Mouse (Mus musculus) liver, embryonic 13.5 days (tissue): ENCODE data around the gene Atp2a3. TPM values are rescaled to one million over a fixed set of nuclear protein-coding genes. Genes with fewer than 3 reads are reported as not detected.

ENCODE experiments used
- ATAC-seq: fragments of 200-750 bp; cut with Nextera tagmentation; 2 replicates; pipeline ENCODE4 v1.8.0; 2017; ENCODE audit warnings: low read depth, mild to moderate bottlenecking, moderate number of reproducible peaks, moderate library complexity
- DNase-seq: peaks from one replicate; pipeline ENCODE4 v3.0.0; 2022
- H3K27ac ChIP-seq: fragments of 300-500 bp; sonication (generic); 2 replicates; pipeline ENCODE4 v1.5.1; 2015; ENCODE audit warnings: moderate library complexity, mild to moderate bottlenecking, inconsistent platforms
- H3K27me3 ChIP-seq: fragments of 300-500 bp; sonication (generic); 2 replicates; pipeline ENCODE4 v1.6.1; 2015; ENCODE audit warnings: mild to moderate bottlenecking, inconsistent platforms
- H3K36me3 ChIP-seq: fragments of 300-500 bp; sonication (generic); 2 replicates; pipeline ENCODE4 v1.6.1; 2015; ENCODE audit warnings: mild to moderate bottlenecking, inconsistent platforms
- H3K4me1 ChIP-seq: fragments of 300-500 bp; sonication (generic); replicated peaks from 2 replicates; pipeline ENCODE4 v1.6.1; 2015; ENCODE audit warnings: inconsistent platforms
- H3K4me2 ChIP-seq: fragments of 300-500 bp; sonication (generic); 2 replicates; pipeline ENCODE4 v1.6.1; 2015; ENCODE audit warnings: inconsistent platforms, mild to moderate bottlenecking, moderate library complexity
- H3K4me3 ChIP-seq: fragments of 300-500 bp; sonication (generic); replicated peaks from 2 replicates; pipeline ENCODE4 v1.5.1; 2015; ENCODE audit warnings: mild to moderate bottlenecking, inconsistent platforms
- H3K9ac ChIP-seq: fragments of 300-500 bp; sonication (generic); 2 replicates; pipeline ENCODE4 v1.6.1; 2015; ENCODE audit warnings: mild to moderate bottlenecking, inconsistent platforms
- H3K9me3 ChIP-seq: fragments of 300-500 bp; sonication (generic); replicated peaks from 2 replicates; pipeline ENCODE4 v1.6.1; 2016; ENCODE audit warnings: inconsistent platforms
- WGBS: fragments of 180-500 bp; shearing (Covaris S2); methylation state at CpG from one replicate; pipeline ENCODE4 v1.1.7; 2015; ENCODE audit not compliant: insufficient replicate concordance; 5-methylcytosine and 5-hydroxymethylcytosine counted together
- polyA plus RNA-seq: library from polyadenylated mRNA; unstranded; fragments of >200 nt; fragmentation: Nextera tagmentation; extraction: Ambion mirVana; gene quantifications from 2 replicates; pipeline ENCODE4 v1.2.1, GENCODE M21; 2015

The Atp2a3 gene
- 8.2 and 11.1 TPM in 2 replicates for polyA plus RNA-seq

GRCm38 (mm10) chr11:72961072-72961980 lies at the start of gene Atp2a3:
Atp2a3 (plus strand) TSS chr11:72961169.
- Histone ChIP-seq H3K4me1 (peaks cover 47% of the 10 kb centered on the region), H3K4me3 (peak within 1 kb of the TSS; percentile 58), H3K9ac (peak within 1 kb of the TSS; percentile 49), H3K36me3 (no peaks in the 10 kb centered on the region), H3K27ac (peak within 1 kb of the TSS; percentile 12; the same call in 1 of the 2 replicates), H3K4me2 (peak within 1 kb of the TSS; percentile 78), H3K27me3 (peaks cover 37% of the 10 kb centered on the region), H3K9me3 (no peaks in the 10 kb centered on the region)
- under 1% methylated on average over 69 of the region's 70 CpGs for WGBS
- DNase-seq, result peak; percentile 40
- peak; percentile 80 for ATAC-seq

GRCm38 (mm10) chr11:72917299-72917996 lies 43.5 kb upstream of the Atp2a3 start:
- no peaks in the 10 kb centered on the region for H3K9me3 ChIP-seq
- H3K4me2 ChIP-seq, result no peak overlapping the region
- no peak overlapping the region for H3K4me3 ChIP-seq
- no peak overlapping the region for H3K9ac ChIP-seq
- ATAC-seq (no peak), DNase-seq (no peak)
- H3K4me1 ChIP-seq, result no peaks in the 10 kb centered on the region
- no peaks in the 10 kb centered on the region for H3K27me3 ChIP-seq
- WGBS, result 71% methylated on average over 7 of the region's 7 CpGs
- peaks cover 80% of the 10 kb centered on the region for H3K36me3 ChIP-seq
- H3K27ac ChIP-seq, result no peak overlapping the region

- H3K27me3 ChIP-seq, result no peaks in the 10 kb centered on the region
- H3K4me2 ChIP-seq, result no peak overlapping the region
- H3K4me1 ChIP-seq, result peaks cover 4% of the 10 kb centered on the region; the same call in 1 of the 2 replicates
- no peak overlapping the region for H3K4me3 ChIP-seq
- H3K9ac ChIP-seq, result no peak overlapping the region
- H3K9me3 ChIP-seq, result no peaks in the 10 kb centered on the region
- no peak for DNase-seq
- no peak for ATAC-seq
- H3K36me3 ChIP-seq, result peaks cover 51% of the 10 kb centered on the region
- WGBS, result 22% methylated on average over 4 of the region's 4 CpGs
- H3K27ac ChIP-seq, result no peak overlapping the region
These were observed 37.9 kb upstream of the Atp2a3 start for GRCm38 (mm10) chr11:72923116-72923515.

DNA sequence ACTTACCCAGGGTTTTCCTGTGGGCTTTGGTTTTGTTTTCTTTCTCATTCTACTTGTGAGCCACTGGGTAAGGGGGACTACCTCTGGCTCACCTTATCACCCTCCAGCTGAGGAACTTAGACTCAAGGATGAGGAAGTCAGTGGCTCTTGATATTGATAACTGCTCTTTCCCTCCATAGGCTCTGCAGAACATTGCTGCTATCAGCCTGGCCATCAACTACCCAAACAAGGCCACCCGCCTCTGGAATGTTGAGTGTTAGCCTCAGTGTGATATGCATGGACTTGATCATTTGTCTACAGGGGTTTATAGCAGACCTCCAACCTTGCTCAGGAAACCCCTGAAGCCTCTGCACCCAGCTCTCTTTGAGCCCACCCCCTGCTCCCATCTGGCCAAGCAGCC lies 36.5 kb upstream of the Atp2a3 start:
- H3K4me3 ChIP-seq, result no peak overlapping the region
- H3K4me2 ChIP-seq, result no peak overlapping the region
- H3K9ac ChIP-seq, result no peak overlapping the region
- peaks cover 4% of the 10 kb centered on the region; the same call in 1 of the 2 replicates for H3K4me1 ChIP-seq
- H3K36me3 ChIP-seq, result peaks cover 42% of the 10 kb centered on the region
- H3K9me3 ChIP-seq, result no peaks in the 10 kb centered on the region
- no peak for DNase-seq
- no peak overlapping the region for H3K27ac ChIP-seq
- ATAC-seq, result no peak
- WGBS, result 20% methylated on average over 1 of the region's 1 CpGs
- H3K27me3 ChIP-seq, result no peaks in the 10 kb centered on the region

- Histone ChIP-seq H3K4me3 (no peak overlapping the region), H3K4me1 (peaks cover 4% of the 10 kb centered on the region; the same call in 1 of the 2 replicates), H3K4me2 (no peak overlapping the region), H3K9me3 (no peaks in the 10 kb centered on the region), H3K36me3 (peaks cover 41% of the 10 kb centered on the region), H3K27ac (no peak overlapping the region), H3K27me3 (no peaks in the 10 kb centered on the region), H3K9ac (no peak overlapping the region)
- WGBS, result 66% methylated on average over 2 of the region's 2 CpGs
- ATAC-seq (no peak), DNase-seq (no peak)
These were observed 35.9 kb upstream of the Atp2a3 start for GRCm38 (mm10) chr11:72925067-72925466.

DNA sequence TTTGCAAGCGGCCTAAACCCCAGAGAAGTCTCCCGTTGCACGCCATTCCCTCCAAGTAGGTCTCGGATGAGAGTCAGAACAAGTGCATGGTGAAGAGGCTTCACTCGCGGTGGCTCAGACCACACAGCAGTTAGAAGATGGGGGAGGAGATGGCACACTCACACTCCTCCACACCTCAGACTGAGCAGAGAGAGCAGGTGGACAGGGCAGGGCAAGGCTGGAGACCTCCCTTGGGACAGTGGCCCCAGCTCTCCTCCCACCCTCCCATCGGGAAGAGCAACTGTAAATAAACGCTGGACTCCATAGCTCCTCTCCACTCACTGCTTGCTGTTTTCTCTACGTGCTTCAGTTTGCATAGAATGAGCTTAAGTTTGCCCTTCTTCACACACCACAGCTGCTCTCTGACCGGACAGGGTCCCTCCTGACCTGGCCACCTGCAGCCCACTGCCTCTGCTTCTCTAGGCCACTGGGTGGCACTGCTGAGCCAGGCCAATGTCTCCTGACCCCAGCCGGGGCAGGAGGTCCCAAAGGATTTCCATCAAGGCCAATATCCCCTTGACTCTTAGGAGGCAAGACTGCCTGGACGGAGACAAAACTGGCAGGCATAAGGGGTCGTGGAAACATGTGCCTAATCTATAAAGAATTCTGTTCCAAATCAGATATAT lies 34.6 kb upstream of the Atp2a3 start:
- no peaks in the 10 kb centered on the region for H3K27me3 ChIP-seq
- peaks cover 29% of the 10 kb centered on the region for H3K36me3 ChIP-seq
- no peak overlapping the region for H3K4me3 ChIP-seq
- peak; percentile 19 for DNase-seq
- no peak overlapping the region for H3K27ac ChIP-seq
- 58% methylated on average over 13 of the region's 13 CpGs for WGBS
- H3K9ac ChIP-seq, result no peak overlapping the region
- H3K4me1 ChIP-seq, result peaks cover 4% of the 10 kb centered on the region; the same call in 1 of the 2 replicates
- ATAC-seq, result peak; percentile 57; the same call in 1 of the 2 replicates
- H3K4me2 ChIP-seq, result no peak overlapping the region
- no peaks in the 10 kb centered on the region for H3K9me3 ChIP-seq

DNA sequence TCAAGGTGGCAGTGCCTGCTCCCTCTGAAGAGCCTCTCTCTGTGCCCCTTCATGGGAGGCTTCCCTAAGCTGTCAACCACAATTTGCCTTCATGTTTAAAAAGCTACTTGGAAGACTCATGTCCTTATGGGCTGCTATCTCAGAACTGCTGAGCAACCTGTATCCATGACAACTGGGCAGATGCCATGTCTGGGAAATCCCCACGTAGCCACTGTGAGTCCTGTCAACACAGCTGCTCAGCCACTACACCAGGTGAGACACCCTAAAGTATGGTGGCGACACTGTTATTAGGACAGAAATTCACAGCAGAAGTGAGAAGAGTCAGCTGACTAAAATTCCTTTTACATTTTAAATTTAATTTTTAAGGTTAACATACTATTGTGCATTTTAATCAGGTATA lies 32.5 kb upstream of the Atp2a3 start:
- 56% methylated on average over 2 of the region's 2 CpGs for WGBS
- Histone ChIP-seq H3K36me3 (peaks cover 16% of the 10 kb centered on the region), H3K27ac (no peak overlapping the region), H3K27me3 (no peaks in the 10 kb centered on the region), H3K9ac (no peak overlapping the region), H3K4me3 (no peak overlapping the region), H3K9me3 (no peaks in the 10 kb centered on the region), H3K4me1 (peaks cover 4% of the 10 kb centered on the region; the same call in 1 of the 2 replicates), H3K4me2 (no peak overlapping the region)
- ATAC-seq (no peak), DNase-seq (no peak)

- 0 out of 2 replicates have a peak, but pooled peaks cover 4% of the 10 kb centered on the region for H3K27me3 ChIP-seq
- peak overlapping the region; percentile 46; the same call in 1 of the 2 replicates for H3K9ac ChIP-seq
- peak; percentile 42 for DNase-seq
- H3K4me3 ChIP-seq, result peak overlapping the region; percentile 60
- no peak overlapping the region for H3K27ac ChIP-seq
- H3K9me3 ChIP-seq, result no peaks in the 10 kb centered on the region
- peak; percentile 63 for ATAC-seq
- H3K36me3 ChIP-seq, result no peaks in the 10 kb centered on the region
- H3K4me1 ChIP-seq, result peaks cover 18% of the 10 kb centered on the region
- peak overlapping the region; percentile 57 for H3K4me2 ChIP-seq
- WGBS, result 23% methylated on average over 20 of the region's 20 CpGs
These were observed 20.5 kb upstream of the Atp2a3 start for GRCm38 (mm10) chr11:72940208-72941143.

- H3K27me3 ChIP-seq, result 0 out of 2 replicates have a peak, but pooled peaks cover 4% of the 10 kb centered on the region
- H3K27ac ChIP-seq, result no peak overlapping the region
- no peak overlapping the region for H3K9ac ChIP-seq
- H3K4me3 ChIP-seq, result no peak overlapping the region
- DNase-seq (no peak), ATAC-seq (no peak)
- H3K4me2 ChIP-seq, result no peak overlapping the region
- no peaks in the 10 kb centered on the region for H3K9me3 ChIP-seq
- peaks cover 37% of the 10 kb centered on the region for H3K4me1 ChIP-seq
- 33% methylated on average over 7 of the region's 7 CpGs for WGBS
- H3K36me3 ChIP-seq, result no peaks in the 10 kb centered on the region
These were observed 15.8 kb upstream of the Atp2a3 start for GRCm38 (mm10) chr11:72944996-72945793.
